Mouse (Mus musculus): ENCODE data around the gene B3gnt3.

DNA sequence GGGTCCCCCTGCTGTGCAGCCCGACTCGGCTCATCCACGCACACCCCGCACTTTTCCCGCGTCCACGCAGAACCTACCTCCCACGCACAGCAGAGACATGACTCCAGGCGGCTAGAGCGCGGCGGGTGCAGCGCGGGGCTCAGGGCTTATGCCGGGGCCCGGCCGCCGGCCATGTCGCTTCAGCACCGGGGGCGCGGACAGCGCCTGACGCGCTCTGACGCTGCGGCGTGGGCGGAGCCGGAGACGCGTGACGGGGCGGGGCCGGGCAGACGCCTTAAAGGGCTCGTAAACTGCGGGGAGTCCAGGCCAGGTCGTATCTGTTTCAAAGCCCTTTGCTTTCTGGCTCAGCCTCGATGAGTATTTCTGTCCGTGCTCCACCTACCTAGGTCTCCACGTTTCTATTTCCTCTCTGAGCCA, 30.0 kb downstream of the B3gnt3 start, which contains the start of gene Unc13a:
- no peak for TF ChIP-seq CTCF (IDR thresholded peaks at IDR 0.05; ENCODE audit: extremely low read depth, insufficient read depth, low read length)
- peak; percentile 78 for TF ChIP-seq POLR2A (IDR thresholded peaks at IDR 0.05; ENCODE audit: extremely low read depth, insufficient read depth, low read length)

All from cortical plate, adult 2 months (tissue).